Mouse (Mus musculus) ovary, adult 18-20 months (tissue): ENCODE measurements around the gene Tfcp2l1.

Source experiments
- DNase-seq: peaks from one replicate; pipeline ENCODE4 v3.0.0; 2022; ENCODE audit warnings: low spot score, mixed read lengths

Tfcp2l1 gene

DNA sequence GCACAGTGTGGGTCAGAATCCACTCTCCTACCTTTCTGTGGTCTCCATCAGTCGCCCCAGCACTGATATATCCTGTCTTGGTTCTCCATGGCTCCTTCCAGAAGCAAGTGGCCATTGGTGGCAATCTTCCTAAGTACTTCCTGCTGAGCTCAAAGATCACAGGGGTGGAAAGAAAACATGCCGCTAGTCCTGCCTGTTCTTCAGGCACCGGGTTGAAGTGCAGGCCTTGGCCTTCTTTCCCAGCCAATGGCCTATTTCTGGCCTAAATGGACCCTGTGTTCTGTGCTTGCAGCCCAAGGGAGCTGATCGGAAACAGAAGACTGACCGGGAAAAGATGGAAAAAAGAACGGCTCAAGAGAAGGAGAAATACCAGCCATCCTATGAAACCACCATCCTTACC, 31.0 kb downstream of the Tfcp2l1 start:
- DNase-seq = no peak

DNA sequence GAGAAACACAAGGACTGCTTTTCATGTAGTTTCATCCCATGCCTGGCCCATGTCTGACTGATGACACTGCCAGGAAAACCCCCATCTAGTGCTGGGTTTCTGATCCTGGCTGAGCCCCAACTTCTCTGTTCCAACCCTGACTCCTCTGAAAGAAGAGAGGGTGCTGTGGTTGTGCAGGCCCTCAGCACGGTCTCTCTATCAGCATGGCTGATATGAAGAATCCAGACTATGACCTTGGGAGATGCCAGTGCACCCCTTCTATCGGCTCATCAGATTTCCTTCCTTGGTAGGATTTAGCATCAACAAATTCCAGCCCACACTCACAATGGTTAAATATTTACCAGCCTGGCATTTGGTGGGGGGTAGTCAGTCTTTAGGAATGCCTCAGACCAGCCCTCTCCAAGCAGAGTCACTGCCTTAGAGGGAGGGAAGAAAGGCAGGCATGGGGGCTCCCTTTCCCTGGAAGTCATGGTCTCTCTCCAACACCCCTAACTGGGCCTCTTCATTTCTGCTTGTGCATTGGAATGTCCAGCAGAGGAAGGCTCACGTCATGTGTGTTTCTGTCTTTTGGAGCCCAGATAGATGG, 33.2 kb downstream of the Tfcp2l1 start:
- peak; percentile 12 for DNase-seq

DNA sequence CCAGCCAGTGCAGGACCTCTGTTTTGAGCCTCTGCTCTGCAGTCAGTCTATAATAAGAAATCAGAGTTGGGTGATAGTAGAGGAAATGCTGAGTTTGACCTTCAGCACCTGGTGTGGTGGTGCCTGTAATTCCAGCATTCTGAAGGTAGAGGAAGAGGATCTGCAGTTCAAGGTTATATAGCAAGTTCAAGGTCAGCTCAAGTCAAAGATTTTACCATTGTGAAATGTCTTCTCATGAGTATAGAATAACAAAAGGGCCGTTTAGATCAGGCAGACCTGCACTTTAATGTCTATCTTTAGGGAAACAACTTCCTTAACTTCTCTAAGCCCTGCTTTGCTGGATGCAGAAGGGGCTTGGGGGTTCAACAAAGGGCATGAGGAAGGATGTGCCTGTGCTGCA, 35.3 kb downstream of the Tfcp2l1 start:
- DNase-seq = no peak

DNA sequence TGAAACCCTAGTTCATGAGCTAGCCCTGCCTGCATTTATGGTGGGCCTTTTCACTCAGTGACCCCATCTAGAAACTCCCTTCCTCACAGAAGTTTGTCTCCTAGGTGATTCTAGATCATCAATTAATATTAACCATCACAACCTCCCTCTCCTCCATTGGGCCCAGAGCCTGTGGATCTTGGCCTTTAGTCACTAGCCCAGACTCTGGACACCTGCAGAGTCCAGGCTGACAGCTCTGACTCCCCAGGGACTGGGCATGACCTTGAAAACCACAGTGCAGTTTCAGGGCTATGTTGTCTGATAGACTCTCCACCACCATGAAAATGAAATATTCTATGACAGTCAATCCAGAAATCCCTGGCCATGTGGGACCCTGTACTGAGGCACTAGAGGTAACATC, 39.8 kb downstream of the Tfcp2l1 start:
- DNase-seq = no peak

DNA sequence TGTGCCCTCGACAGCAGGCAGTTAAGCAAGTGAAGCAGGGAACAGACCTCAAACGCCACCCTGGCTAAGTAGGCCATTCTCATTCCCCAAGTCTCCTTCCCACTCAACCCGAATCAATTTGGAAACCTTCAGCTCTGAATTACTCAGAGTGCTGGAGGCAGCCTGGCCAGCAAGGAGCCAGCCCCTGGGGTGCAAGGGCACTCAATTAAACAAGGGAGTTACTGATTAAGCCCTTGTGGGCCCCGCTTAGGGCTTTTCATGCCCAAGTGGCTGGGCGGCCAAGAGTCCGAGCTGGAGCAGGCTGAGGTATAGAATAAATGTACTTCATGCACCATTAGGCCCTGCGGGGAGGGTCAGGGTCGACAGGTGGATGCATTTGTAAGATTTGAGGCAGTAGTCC, 44.5 kb downstream of the Tfcp2l1 start:
- no peak for DNase-seq

DNA sequence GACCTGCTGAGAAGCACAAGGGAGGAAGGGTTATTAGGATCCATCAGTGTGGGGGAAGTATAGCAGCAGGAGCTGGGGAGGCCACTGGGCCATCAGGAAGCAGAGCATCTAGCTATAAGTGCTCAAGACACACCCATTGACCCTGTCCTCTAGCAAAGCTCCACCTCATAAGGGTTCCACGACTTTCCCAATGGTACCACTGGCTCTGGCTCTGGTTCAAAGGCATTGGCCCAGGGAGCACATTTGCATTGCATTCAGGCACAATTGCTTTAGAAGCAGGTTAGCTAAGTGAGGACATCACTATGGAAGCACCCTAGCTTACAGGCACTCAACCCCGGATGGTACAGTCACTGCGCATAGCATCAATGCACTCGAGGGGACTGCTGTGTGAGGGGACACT, 46.4 kb downstream of the Tfcp2l1 start:
- DNase-seq = no peak

DNA sequence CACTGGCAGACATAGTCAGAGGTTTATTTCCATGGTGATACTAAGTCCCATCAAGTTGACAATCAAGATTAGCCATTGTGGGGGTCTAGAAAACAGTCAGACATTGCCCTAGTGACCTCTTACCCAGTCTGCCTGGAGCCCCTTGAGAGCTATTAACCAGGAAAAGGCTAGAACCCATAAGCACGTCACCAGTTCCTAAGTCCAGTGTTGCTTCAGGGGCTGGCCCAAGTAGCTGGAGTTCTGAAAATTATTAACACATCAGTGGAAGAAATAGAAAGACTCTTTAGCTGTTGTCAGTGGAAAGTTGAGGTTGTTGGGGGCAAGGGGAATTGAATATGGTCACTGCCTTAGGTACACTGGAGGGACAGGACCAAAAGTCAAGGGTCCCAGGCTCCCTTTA, 54.2 kb downstream of the Tfcp2l1 start:
- no peak for DNase-seq

DNA sequence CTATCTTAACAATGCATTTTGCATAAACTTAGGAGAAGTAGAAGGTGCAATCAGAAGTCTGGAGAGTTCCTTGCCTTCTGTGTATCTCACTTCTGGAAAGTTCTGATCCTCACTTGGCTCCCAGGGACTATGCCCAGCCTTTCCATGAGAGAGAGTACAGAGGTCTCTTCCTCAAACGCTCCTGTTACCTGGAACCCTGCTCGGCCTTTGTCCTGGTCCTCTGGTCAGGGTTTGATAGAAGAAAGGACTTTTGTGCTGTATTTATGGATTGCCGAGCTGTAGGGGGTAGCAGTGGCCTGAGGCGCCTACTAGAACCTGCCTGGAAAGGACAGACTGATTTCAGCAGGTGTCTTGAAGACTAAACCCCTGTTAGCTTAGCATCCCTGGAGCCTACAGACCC, 55.9 kb downstream of the Tfcp2l1 start:
- no peak for DNase-seq

DNA sequence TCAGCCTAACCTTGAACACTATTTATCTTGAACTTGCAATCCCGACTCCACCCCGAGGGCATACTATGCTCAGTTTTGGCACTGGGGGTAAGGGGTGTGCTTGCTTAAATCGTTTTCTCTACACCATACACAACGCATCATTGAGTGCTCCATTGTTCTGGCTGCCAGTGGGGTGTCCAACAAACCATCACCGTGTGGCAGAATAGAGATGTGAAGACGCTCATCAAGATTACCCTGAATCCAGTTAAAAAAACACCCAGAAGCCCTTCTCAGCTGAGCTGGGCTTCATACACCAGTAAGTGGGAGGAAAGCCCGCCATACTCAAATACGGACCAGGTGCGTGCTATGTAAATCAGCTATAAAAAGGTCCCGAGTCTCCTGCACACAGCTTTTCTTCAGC, 60.0 kb downstream of the Tfcp2l1 start:
- no peak for DNase-seq

DNA sequence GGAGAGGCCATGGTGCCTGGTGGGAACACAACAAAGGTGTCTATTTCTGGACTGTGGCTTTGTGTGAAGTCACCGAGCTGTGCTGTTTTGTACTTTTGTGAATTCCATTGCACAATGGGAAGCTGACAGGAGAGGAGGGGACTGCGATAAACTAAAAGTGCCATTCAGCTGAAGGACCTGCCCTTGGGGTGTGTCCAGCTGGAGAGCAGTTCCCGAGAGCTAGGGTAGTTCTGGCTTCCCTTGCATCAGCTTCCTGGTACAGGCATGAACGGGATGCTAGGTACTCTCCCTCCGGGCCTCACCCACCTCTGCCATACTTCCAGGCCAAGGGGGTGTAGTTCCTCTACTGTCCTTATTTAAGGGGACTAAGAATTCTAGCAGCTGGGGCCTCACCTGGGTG, 62.1 kb downstream of the Tfcp2l1 start:
- no peak for DNase-seq

DNA sequence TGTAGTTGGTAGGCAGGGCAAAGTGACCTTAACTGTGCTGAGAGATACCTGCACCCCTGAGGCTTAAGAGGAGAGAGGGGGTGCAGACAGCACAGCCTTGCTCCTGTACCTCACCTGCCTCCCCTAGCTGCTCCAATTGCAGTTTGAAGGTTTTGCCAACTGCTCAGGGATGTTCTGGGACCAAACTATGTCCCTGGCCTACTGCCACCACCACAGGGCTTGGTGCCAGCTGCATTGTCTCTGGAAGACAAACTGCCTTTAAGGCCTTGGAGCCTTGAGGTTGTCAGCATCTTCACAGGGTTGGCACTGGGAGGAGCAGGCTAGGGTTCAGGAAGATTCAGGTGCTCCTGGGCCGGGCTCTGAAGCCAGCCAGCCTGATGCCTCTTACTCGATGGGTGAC, 66.7 kb downstream of the Tfcp2l1 start:
- peak; percentile 7 for DNase-seq

DNA sequence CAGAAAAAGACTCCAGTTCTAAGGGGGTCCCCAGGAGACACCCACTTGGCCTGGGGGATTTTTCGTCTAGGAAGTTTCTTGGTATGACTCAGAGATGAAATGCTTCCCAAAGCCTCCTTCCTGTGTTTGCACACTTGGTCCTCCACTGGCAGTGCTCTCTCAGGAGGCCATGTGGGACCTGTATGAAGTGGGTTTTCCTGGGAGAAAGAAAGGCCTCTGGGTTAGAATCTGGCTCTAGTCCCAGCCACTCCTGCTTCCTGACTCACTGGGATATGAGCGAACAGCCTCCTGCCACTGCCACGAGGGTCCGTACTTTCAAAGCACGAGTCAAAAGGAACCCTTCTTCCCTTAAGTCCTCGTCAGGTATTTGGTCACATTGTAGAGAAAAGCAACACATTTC, 70.2 kb downstream of the Tfcp2l1 start:
- no peak for DNase-seq

DNA sequence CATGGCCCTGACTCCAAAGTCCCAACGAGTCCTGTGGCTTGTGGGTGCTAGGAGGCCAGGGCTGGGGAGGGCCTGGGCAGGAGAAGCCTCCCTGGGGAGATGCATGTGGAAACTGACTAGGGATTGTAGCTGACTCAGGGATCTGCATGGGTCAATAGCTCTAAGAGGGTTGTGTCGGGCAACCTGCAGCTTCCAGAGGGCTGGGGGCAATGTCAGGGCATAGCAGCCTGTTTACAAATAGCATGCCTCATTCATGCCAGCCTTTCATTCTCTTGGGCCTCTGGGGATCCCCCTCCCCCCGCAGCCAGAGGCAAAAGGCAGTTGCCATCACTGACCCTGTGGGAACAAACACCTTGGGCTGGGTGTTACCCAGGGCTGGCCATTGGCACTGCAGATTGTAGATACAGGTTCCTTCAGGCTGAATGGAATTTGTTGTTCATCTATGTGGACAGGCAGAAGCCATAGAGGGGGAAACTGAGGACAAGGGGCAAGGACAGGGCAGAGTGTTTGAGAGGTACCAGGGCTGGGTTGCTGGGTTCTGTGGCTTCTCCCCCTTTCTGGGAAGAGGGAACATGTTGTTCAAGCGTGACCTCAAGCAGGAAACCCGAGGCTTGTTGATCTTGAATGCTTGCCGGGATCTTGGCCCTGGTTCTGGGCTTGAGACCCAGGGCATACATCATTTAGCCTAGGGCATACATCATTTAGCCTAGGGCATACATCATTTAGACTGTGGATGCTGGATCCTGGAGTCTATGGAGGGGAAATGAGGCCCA, 71.6 kb downstream of the Tfcp2l1 start:
- DNase-seq = no peak

DNA sequence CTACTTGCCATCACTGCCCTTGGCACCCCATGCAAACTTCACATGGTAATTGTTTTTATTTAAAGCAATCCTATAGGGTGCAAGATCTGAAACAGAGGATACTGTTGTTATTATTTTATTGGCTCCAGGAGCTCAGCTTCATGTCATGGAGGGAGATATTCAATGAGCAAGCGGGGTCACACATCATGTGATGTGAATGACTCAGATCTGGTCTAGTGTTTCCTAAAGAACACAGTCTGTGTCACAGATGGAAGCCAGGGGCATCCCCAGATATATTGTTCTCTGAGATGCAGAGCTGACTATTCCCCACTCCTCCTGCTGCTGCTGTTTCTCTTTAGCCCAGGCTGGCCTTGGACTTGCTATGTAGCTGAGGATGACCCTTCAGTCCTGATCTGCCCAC, 72.2 kb downstream of the Tfcp2l1 start:
- no peak for DNase-seq

DNA sequence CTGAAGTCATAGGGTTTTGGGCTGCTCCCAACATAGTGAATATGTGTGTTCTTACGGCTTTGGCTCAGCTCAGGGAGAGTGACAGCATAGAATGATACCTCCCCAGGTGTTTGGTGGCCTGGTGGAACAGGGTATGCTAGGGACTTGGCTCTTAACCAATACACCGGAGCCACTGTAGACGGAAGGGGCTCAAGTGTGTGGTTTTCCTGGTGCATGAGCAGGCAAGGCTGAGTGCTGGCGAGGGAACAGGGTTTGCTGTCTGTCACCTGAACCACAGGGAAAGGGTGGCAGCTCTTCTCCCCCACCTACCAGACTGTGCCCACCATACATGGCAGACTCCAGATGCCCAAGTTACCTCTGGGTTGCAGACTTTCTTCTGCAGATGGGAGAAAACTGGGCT, 83.9 kb downstream of the Tfcp2l1 start:
- DNase-seq = no peak

DNA sequence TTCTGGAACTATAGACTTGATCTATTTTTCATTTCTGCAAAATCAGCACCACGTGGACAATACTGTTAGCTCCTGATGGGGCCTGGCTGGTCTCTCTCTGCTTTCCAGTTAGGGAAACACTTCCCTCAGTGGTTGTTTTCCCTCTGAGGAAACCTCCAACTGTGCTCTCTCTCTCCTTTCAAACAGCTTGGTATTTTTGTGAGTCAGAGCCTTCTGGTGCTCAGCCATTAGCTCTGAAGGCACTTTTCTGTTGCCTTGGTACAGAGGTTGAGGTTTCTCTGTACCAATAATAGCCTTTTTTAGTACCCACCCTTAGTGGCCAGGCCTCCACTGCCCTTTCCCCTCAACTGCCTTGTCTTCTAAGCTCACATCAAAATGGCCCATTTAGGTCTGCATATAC, 88.5 kb downstream of the Tfcp2l1 start:
- no peak for DNase-seq

DNA sequence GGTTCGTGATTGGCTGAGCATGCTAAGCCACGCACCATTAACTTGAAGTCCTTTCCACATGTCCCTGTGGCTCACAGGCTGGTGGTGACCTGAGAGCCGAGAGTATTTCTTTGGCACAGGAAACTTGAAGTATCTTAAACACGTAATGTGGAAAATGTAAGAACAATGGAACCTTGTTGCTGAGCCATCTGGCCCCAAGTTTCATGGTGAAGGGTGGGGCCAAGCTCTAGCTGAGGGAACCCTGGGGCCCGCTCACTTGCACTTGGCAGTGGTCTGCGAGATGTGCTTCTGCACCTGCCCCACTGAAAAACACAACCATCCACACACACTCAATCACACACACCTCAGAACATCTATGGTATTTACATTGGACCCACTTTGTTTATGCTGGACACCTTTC, 90.3 kb downstream of the Tfcp2l1 start:
- no peak for DNase-seq

DNA sequence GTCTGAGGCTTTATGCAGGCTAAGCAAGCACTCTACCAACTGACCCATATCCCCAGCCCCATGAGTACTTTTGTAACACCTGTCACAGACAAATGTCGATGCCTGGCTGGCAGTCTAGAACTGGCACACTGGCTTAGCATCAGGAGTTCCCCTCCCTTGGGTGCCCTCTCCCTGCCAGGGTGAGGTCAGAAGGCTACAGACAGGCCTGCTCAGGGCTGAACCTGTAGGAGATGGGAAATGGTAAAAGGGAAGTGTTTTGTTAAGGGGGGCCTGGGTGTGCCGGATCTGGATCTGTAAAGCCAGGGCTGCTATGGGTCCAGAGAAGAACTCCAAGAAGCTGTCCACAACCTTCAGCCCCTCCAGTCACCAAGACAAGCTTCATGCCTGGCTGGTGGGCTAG, 92.0 kb downstream of the Tfcp2l1 start:
- no peak for DNase-seq

DNA sequence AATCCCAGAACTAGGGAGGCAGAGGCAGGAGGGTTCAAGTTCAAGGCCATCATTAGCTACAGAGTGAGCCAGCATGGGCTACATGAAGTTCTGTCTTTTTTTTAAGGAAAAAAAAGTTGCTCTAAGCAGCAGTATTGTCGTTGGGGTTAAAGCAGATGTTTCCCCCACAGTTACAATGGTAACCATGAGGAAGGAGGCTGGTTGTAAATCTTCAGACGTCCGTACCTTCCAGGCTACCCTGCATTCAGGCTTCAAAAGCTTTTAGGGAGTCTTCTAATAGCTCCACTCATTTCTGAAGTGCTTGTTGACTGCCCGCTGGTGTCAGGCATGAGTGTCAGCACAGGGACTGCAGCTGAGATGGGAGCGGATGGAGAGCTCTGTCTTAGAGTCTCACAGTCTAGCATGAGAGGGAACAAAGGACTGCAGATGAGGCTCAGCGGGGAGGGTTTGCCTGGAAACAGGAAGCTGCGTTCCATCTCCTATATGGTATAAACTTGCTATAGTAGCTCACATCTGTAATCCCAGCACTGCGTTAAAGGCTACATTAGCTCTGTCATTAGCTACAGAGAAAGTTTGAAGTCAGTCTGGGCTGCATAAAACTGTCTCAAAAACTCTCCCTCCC, 92.8 kb downstream of the Tfcp2l1 start:
- no peak for DNase-seq

DNA sequence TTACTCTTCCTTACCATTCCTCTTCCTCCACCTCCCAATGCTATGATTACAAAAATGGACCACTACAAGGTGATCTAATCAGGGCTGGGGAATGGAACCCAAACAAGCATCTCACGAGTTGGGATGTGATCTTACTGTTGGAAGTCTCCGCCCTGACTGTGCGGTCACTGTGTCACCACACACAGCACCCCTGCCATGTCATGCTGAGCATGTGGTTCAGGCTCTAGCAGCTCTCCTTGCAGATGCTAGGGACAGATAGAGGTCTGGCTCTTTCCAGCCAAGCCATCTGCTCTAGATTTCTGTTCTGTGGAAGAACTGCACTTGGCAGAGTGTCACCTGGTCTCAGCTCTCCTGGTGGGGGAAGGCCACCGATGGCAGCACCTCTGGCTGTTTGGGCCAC, 99.3 kb downstream of the Tfcp2l1 start:
- DNase-seq = no peak

DNA sequence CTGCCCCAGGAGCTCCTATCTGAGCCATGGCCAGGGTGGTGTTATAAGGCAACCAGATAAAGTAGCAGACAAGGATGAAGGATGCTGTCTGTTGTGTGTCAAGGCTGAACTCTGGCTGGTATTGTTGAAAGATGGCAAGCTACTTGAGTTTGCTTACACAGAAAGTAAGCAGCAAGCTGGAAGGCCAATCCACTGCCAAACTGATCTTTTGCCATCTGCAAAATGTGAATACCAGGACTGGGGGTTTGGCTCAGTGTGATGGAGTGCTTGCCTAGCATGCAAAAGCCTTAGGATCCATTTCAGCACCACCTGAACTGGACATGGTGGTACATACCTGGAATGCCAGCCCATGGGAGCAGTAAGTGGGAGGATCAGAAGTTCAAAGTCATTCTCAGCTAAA, 101.1 kb downstream of the Tfcp2l1 start:
- no peak for DNase-seq
